Mouse (Mus musculus) midbrain, postnatal 0 days (tissue): ENCODE data around the gene D430019H16Rik. TPM values are rescaled to one million over a fixed set of nuclear protein-coding genes. Genes with fewer than 3 reads are reported as not detected.

Experiments used
- ATAC-seq: fragments of 200-750 bp; cut with Nextera tagmentation; 2 replicates; pipeline ENCODE4 v1.8.0; 2017; ENCODE audit warnings: moderate number of reproducible peaks, mild to moderate bottlenecking, moderate TSS enrichment, moderate library complexity; ENCODE audit not compliant: low FRiP score
- DNase-seq: peaks from one replicate; pipeline ENCODE4 v3.0.0-alpha.2; 2015; ENCODE audit warnings: low spot score
- H3K27ac ChIP-seq: fragments of 300-500 bp; sonication (generic); 2 replicates; pipeline ENCODE4 v1.5.1; 2014; ENCODE audit warnings: low read depth, mild to moderate bottlenecking, low read length, mixed read lengths
- H3K27me3 ChIP-seq: fragments of 300-500 bp; sonication (generic); 2 replicates; pipeline ENCODE4 v1.6.1; 2014; ENCODE audit warnings: low read length, control low read depth, mixed read lengths; ENCODE audit not compliant: insufficient read depth
- H3K36me3 ChIP-seq: fragments of 300-500 bp; sonication (generic); 2 replicates; pipeline ENCODE4 v1.6.1; 2014; ENCODE audit warnings: low read length, control low read depth, mixed read lengths; ENCODE audit not compliant: insufficient read depth
- H3K4me1 ChIP-seq: fragments of 300-500 bp; sonication (generic); 2 replicates; pipeline ENCODE4 v1.6.1; 2014; ENCODE audit warnings: mild to moderate bottlenecking, control low read depth, antibody characterized with exemption, low read length, mixed read lengths; ENCODE audit not compliant: insufficient read depth
- H3K4me2 ChIP-seq: fragments of 300-500 bp; sonication (generic); 2 replicates; pipeline ENCODE4 v1.6.1; 2014; ENCODE audit warnings: low read depth, mild to moderate bottlenecking, low read length, mixed read lengths; ENCODE audit not compliant: poor library complexity, severe bottlenecking
- H3K4me3 ChIP-seq: fragments of 300-500 bp; sonication (generic); 2 replicates; pipeline ENCODE4 v1.5.1; 2014; ENCODE audit warnings: low read depth, mild to moderate bottlenecking, low read length, moderate library complexity
- H3K9ac ChIP-seq: fragments of 300-500 bp; sonication (generic); replicated peaks from 2 replicates; pipeline ENCODE4 v1.6.1; 2014; ENCODE audit warnings: mild to moderate bottlenecking, low read length, moderate library complexity, mixed read lengths; ENCODE audit not compliant: poor library complexity, severe bottlenecking
- H3K9me3 ChIP-seq: fragments of 300-500 bp; sonication (generic); 2 replicates; pipeline ENCODE4 v1.6.1; 2016; ENCODE audit warnings: low read length, control low read depth
- CTCF ChIP-seq: IDR thresholded peaks from 2 replicates; pipeline ENCODE4 v1.5.1; 2016; ENCODE audit warnings: antibody characterized with exemption, mild to moderate bottlenecking
- WGBS: fragments of 180-500 bp; shearing (Covaris S2); extraction: QIAGEN DNeasy Blood & Tissue Kit; methylation state at CpG from one replicate; pipeline ENCODE4 v1.1.7; 2014; 5-methylcytosine and 5-hydroxymethylcytosine counted together
- polyA plus RNA-seq: library from polyadenylated mRNA; unstranded; fragments of >200 nt; fragmentation: Nextera tagmentation; extraction: Ambion mirVana; gene quantifications from 2 replicates; pipeline ENCODE4 v1.2.1, GENCODE M21; 2015
- total RNA-seq: library from RNA; depleted of rRNA; stranded (reverse); fragments of >200 nt; gene quantifications from 2 replicates; pipeline ENCODE4 v1.2.3, GENCODE M21; 2014

Gene D430019H16Rik
- total and polyA plus RNA-seq, 2 experiments from 2014 or later: 13.1 to 176 TPM

GRCm38 (mm10) chr12:105475230-105475911 lies 21.7 kb downstream of the D430019H16Rik start:
- H3K4me3 ChIP-seq: no peak overlapping the region
- DNase-seq (peak; percentile 76), ATAC-seq (peak; percentile 56)
- H3K27me3 ChIP-seq: no peaks in the 10 kb centered on the region
- H3K27ac ChIP-seq: peak overlapping the region; percentile 73
- peaks cover 3% of the 10 kb centered on the region; the same call in 1 of the 2 replicates for H3K36me3 ChIP-seq
- no peak overlapping the region for H3K9ac ChIP-seq
- H3K9me3 ChIP-seq: no peaks in the 10 kb centered on the region
- 31% methylated on average over 12 of the region's 12 CpGs for WGBS
- no peak for TF ChIP-seq CTCF
- peak overlapping the region; percentile 6; the same call in 1 of the 2 replicates for H3K4me2 ChIP-seq
- peaks cover 14% of the 10 kb centered on the region for H3K4me1 ChIP-seq

- 52% methylated on average over 9 of the region's 9 CpGs for WGBS
- peak; percentile 91 for TF ChIP-seq CTCF
- no peak overlapping the region for H3K4me3 ChIP-seq
- DNase-seq: peak; percentile 75
- H3K9ac ChIP-seq: no peak overlapping the region
- H3K36me3 ChIP-seq: peaks cover 3% of the 10 kb centered on the region; the same call in 1 of the 2 replicates
- ATAC-seq: peak; percentile 55; the same call in 1 of the 2 replicates
- no peak overlapping the region for H3K4me2 ChIP-seq
- H3K27ac ChIP-seq: peak overlapping the region; percentile 73
- H3K4me1 ChIP-seq: peaks cover 14% of the 10 kb centered on the region
- no peaks in the 10 kb centered on the region for H3K27me3 ChIP-seq
- no peaks in the 10 kb centered on the region for H3K9me3 ChIP-seq
Measured at GRCm38 (mm10) chr12:105476453-105476852, 22.8 kb downstream of the D430019H16Rik start.

GRCm38 (mm10) chr12:105476993-105477392 lies 23.3 kb downstream of the D430019H16Rik start:
- Histone ChIP-seq H3K9me3 (no peaks in the 10 kb centered on the region), H3K27ac (no peak overlapping the region; the same call in 1 of the 2 replicates), H3K4me3 (no peak overlapping the region), H3K4me2 (no peak overlapping the region), H3K27me3 (no peaks in the 10 kb centered on the region), H3K36me3 (peaks cover 3% of the 10 kb centered on the region; the same call in 1 of the 2 replicates), H3K9ac (no peak overlapping the region), H3K4me1 (peaks cover 14% of the 10 kb centered on the region)
- WGBS: 65% methylated on average over 9 of the region's 9 CpGs
- ATAC-seq (no peak), DNase-seq (no peak)
- TF ChIP-seq CTCF: no peak

- DNase-seq (peak; percentile 65), ATAC-seq (no peak)
- Histone ChIP-seq H3K4me3 (no peak overlapping the region), H3K9ac (no peak overlapping the region), H3K36me3 (peaks cover 9% of the 10 kb centered on the region), H3K27me3 (no peaks in the 10 kb centered on the region), H3K27ac (no peak overlapping the region), H3K9me3 (no peaks in the 10 kb centered on the region), H3K4me2 (no peak overlapping the region), H3K4me1 (no peaks in the 10 kb centered on the region)
- peak; percentile 76 for TF ChIP-seq CTCF
- WGBS: 65% methylated on average over 3 of the region's 3 CpGs
Measured at GRCm38 (mm10) chr12:105483503-105483902, 29.8 kb downstream of the D430019H16Rik start.

- Histone ChIP-seq H3K4me2 (no peak overlapping the region), H3K9ac (no peak overlapping the region), H3K9me3 (no peaks in the 10 kb centered on the region), H3K27ac (no peak overlapping the region), H3K36me3 (peaks cover 25% of the 10 kb centered on the region), H3K4me1 (no peaks in the 10 kb centered on the region), H3K4me3 (no peak overlapping the region), H3K27me3 (no peaks in the 10 kb centered on the region)
- TF ChIP-seq CTCF: no peak
- DNase-seq (no peak), ATAC-seq (no peak)
- WGBS: 68% methylated on average over 3 of the region's 3 CpGs
Measured at GRCm38 (mm10) chr12:105490227-105490626, 36.6 kb downstream of the D430019H16Rik start.

GRCm38 (mm10) chr12:105490794-105491193 lies 37.1 kb downstream of the D430019H16Rik start:
- H3K27me3 ChIP-seq: no peaks in the 10 kb centered on the region
- H3K9me3 ChIP-seq: no peaks in the 10 kb centered on the region
- ATAC-seq (0 out of 2 replicates have a peak, but pooled peaks have one; percentile 16), DNase-seq (no peak)
- no peak overlapping the region for H3K4me2 ChIP-seq
- no peak for TF ChIP-seq CTCF
- no peak overlapping the region for H3K4me3 ChIP-seq
- H3K27ac ChIP-seq: no peak overlapping the region
- H3K36me3 ChIP-seq: peaks cover 25% of the 10 kb centered on the region
- H3K4me1 ChIP-seq: no peaks in the 10 kb centered on the region
- no peak overlapping the region for H3K9ac ChIP-seq
- WGBS: 85% methylated on average over 6 of the region's 6 CpGs
